Mouse (Mus musculus) kidney, embryonic 14.5 days (tissue): ENCODE data around the gene Gatad2a. TPM values are rescaled to one million over a fixed set of nuclear protein-coding genes. Genes with fewer than 3 reads are reported as not detected.

Experiments
- ATAC-seq: fragments of 200-750 bp; cut with Nextera tagmentation; 2 replicates; pipeline ENCODE4 v1.8.0; 2017; ENCODE audit warnings: moderate number of reproducible peaks, mild to moderate bottlenecking, moderate TSS enrichment, moderate library complexity; ENCODE audit not compliant: low FRiP score, low TSS enrichment
- H3K27ac ChIP-seq: fragments of 300-500 bp; sonication (generic); 2 replicates; pipeline ENCODE4 v1.5.1; 2014; ENCODE audit warnings: low read depth, mild to moderate bottlenecking, low read length, moderate library complexity, mixed read lengths
- H3K27me3 ChIP-seq: fragments of 300-500 bp; sonication (generic); 2 replicates; pipeline ENCODE4 v1.6.1; 2014; ENCODE audit warnings: mild to moderate bottlenecking, low read length; ENCODE audit not compliant: control insufficient read depth, insufficient read depth
- H3K36me3 ChIP-seq: fragments of 300-500 bp; sonication (generic); 2 replicates; pipeline ENCODE4 v1.6.1; 2014; ENCODE audit warnings: low read length, mixed read lengths; ENCODE audit not compliant: control insufficient read depth, insufficient read depth
- H3K4me1 ChIP-seq: fragments of 300-500 bp; sonication (generic); 2 replicates; pipeline ENCODE4 v1.6.1; 2014; ENCODE audit warnings: low read length, mixed read lengths; ENCODE audit not compliant: control insufficient read depth, insufficient read depth
- H3K4me2 ChIP-seq: fragments of 300-500 bp; sonication (generic); replicated peaks from 2 replicates; pipeline ENCODE4 v1.6.1; 2014; ENCODE audit warnings: low read depth, mild to moderate bottlenecking, low read length
- H3K4me3 ChIP-seq: fragments of 300-500 bp; sonication (generic); 2 replicates; pipeline ENCODE4 v1.5.1; 2014; ENCODE audit warnings: mild to moderate bottlenecking, low read length
- H3K9ac ChIP-seq: fragments of 300-500 bp; sonication (generic); 2 replicates; pipeline ENCODE4 v1.6.1; 2014; ENCODE audit warnings: low read depth, mild to moderate bottlenecking, low read length, moderate library complexity
- H3K9me3 ChIP-seq: fragments of 300-500 bp; sonication (generic); 2 replicates; pipeline ENCODE4 v1.6.1; 2016; ENCODE audit warnings: low read length; ENCODE audit not compliant: control insufficient read depth
- WGBS: fragments of 180-500 bp; shearing (Covaris S2); extraction: QIAGEN DNeasy Blood & Tissue Kit; methylation state at CpG from one replicate; pipeline ENCODE4 v1.1.7; 2014; 5-methylcytosine and 5-hydroxymethylcytosine counted together
- polyA plus RNA-seq: library from polyadenylated mRNA; unstranded; fragments of >200 nt; fragmentation: Nextera tagmentation; extraction: Ambion mirVana; gene quantifications from 2 replicates; pipeline ENCODE4 v1.2.1, GENCODE M21; 2014

Gatad2a gene
- polyA plus RNA-seq, 1 experiment from 2014 or later, result 59.0 TPM

DNA sequence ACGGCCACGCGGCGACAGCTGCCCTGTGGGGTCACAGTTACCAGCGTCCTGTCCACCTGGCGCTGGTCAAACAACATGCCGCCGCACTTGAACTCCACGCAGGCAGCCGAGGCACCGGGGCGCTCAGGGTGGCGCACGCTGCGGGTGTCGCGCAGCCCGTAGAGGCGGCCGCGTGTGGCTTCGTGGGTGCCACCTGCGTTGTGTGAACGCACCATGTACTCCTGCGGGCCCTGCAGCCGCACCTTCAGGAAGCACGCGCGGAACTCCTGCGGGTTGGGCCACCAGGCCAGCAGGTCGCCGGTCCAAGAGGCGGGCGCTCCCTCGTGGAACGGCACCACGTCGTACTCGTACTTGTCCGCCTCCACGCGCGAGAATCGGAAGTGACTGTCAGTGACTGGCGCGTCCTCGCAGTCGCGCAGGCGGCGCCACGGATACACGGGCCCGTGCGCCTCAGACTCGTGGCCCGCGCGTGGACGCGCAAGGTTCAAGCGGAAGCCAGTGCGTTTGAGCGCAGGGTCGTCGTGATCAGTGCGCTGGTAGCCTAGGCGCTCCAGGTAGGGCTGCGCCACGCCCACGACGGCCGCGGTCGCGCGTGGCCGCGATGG is 114.8 kb downstream of the Gatad2a start:
- 22% methylated on average over 79 of the region's 79 CpGs for WGBS
- no peak overlapping the region for H3K27ac ChIP-seq
- peak overlapping the region; percentile 28; the same call in 1 of the 2 replicates for H3K9ac ChIP-seq
- ATAC-seq, result 0 out of 2 replicates have a peak, but pooled peaks have one; percentile 13
- no peaks in the 10 kb centered on the region for H3K9me3 ChIP-seq
- H3K4me3 ChIP-seq, result peak overlapping the region; percentile 39
- H3K4me2 ChIP-seq, result peak overlapping the region; percentile 50
- H3K27me3 ChIP-seq, result peaks cover 82% of the 10 kb centered on the region
- 0 out of 2 replicates have a peak, but pooled peaks cover 3% of the 10 kb centered on the region for H3K4me1 ChIP-seq
- no peaks in the 10 kb centered on the region for H3K36me3 ChIP-seq

DNA sequence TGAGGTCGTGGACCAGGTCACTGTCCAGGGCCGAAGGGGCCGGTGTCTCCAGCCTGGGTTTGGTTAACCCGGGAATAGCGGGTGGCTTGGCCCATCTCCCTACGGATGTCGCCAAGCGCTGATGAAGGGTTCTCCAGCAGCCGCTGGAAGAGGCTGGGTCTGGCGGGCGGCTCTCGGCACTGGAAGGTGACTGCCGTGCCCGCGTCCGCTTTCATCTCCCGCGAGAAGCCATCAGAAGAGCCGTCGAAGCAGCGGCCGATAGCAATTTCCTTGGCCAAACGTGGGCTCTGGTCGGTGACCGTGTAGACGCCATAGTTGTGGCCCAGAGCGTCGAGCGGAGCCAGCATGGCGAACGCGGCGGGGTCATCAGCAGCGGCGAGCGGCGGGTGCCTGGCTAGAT is 115.3 kb downstream of the Gatad2a start:
- H3K4me1 ChIP-seq, result 0 out of 2 replicates have a peak, but pooled peaks cover 3% of the 10 kb centered on the region
- ATAC-seq, result no peak
- H3K9ac ChIP-seq, result no peak overlapping the region
- H3K36me3 ChIP-seq, result no peaks in the 10 kb centered on the region
- WGBS, result 12% methylated on average over 37 of the region's 37 CpGs
- H3K4me3 ChIP-seq, result peak overlapping the region; percentile 39
- H3K27me3 ChIP-seq, result peaks cover 76% of the 10 kb centered on the region
- H3K4me2 ChIP-seq, result peak overlapping the region; percentile 50
- no peaks in the 10 kb centered on the region for H3K9me3 ChIP-seq
- no peak overlapping the region for H3K27ac ChIP-seq

DNA sequence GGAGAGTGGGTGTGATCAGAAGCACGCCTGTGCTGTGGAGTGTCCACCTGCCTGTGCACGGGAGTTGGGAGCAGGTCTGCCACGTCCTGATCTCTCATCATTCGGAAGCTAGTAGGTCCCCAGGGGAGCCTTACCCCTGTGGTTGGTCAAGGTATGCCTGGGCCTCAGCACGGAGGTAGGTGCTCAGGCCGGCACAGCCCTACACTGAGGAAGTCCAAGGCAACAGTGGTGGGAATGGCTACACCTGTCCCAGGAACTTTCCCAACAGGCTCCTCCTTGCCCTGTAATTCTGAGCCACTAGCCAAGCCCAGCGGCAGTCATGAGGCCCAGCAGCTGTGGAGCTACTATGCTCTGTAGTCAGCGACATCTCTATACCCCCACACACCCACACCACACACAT is 116.5 kb downstream of the Gatad2a start:
- Histone ChIP-seq H3K4me2 (no peak overlapping the region), H3K9ac (no peak overlapping the region), H3K4me1 (0 out of 2 replicates have a peak, but pooled peaks cover 3% of the 10 kb centered on the region), H3K36me3 (no peaks in the 10 kb centered on the region), H3K27me3 (peaks cover 65% of the 10 kb centered on the region), H3K27ac (no peak overlapping the region), H3K4me3 (no peak overlapping the region), H3K9me3 (no peaks in the 10 kb centered on the region)
- 58% methylated on average over 8 of the region's 8 CpGs for WGBS
- ATAC-seq, result no peak

DNA sequence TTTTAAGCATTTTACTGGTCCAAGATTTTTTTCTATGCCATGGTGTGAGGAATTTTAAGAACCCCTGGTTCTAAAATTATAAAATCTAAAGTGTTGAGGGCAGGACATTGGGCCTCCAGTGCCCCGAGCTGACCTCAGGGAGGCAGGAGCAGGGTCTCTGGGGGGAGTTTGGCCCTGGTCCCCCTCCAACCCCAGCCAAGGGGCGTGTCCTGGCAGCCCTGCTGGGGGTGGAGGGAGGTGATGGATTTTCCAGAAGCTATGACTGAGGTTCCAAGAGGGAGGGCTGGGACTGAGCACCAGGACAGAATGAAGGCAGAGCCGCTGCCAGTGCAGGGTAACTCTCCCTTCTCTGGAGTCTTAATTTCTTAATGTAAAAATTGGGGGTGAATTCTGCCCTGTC is 118.2 kb downstream of the Gatad2a start:
- WGBS, result 67% methylated on average over 3 of the region's 3 CpGs
- Histone ChIP-seq H3K4me1 (0 out of 2 replicates have a peak, but pooled peaks cover 3% of the 10 kb centered on the region), H3K27me3 (peaks cover 48% of the 10 kb centered on the region), H3K4me2 (no peak overlapping the region), H3K9me3 (no peaks in the 10 kb centered on the region), H3K27ac (no peak overlapping the region), H3K9ac (no peak overlapping the region), H3K36me3 (no peaks in the 10 kb centered on the region), H3K4me3 (no peak overlapping the region)
- ATAC-seq, result no peak

DNA sequence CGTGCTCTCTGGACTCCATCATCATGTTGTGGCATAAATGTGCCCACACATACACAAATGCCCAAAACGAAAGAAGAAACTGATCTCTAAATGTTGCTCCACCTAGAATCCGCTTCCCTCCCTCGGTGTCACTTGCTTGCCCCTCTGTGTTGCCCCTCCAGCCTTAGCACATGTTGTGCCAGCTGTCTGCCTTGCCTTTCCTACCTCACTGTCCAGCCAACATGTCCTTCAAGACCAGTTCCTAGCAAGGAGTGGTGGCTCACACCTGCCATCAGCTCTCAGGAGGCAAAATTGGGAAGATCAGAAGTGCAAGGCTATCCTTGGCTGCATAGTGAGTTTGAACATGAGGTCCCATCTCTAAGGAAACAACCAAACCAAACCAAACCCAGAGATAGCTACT is 118.8 kb downstream of the Gatad2a start:
- 0 out of 2 replicates have a peak, but pooled peaks cover 3% of the 10 kb centered on the region for H3K4me1 ChIP-seq
- no peak overlapping the region for H3K4me2 ChIP-seq
- WGBS, result 88% methylated on average over 4 of the region's 4 CpGs
- H3K27ac ChIP-seq, result no peak overlapping the region
- ATAC-seq, result no peak
- H3K27me3 ChIP-seq, result peaks cover 42% of the 10 kb centered on the region
- H3K4me3 ChIP-seq, result no peak overlapping the region
- H3K36me3 ChIP-seq, result no peaks in the 10 kb centered on the region
- H3K9ac ChIP-seq, result no peak overlapping the region
- H3K9me3 ChIP-seq, result no peaks in the 10 kb centered on the region

DNA sequence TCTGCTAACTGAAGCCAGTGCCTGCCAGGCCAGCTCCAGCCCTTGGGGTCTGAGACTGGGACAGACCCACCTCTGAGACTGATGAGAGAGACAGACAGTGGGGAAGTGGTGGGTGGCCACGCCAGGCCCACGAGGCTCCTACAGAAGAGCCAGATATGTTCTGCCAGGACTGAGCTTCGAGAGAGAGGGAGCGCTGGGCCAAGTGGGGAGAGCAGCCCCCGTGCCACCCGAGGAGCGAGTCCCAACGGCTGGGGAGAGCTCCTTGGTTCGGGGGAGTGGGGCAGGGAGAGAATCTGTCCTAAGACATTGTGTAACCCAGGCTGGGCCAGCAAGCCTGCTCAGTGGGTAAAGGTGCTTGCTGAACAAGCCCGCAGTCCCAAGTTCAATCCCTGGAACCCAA is 119.2 kb downstream of the Gatad2a start:
- Histone ChIP-seq H3K27ac (no peak overlapping the region), H3K36me3 (no peaks in the 10 kb centered on the region), H3K4me3 (no peak overlapping the region), H3K27me3 (peaks cover 38% of the 10 kb centered on the region), H3K4me1 (0 out of 2 replicates have a peak, but pooled peaks cover 2% of the 10 kb centered on the region), H3K9ac (no peak overlapping the region), H3K9me3 (no peaks in the 10 kb centered on the region), H3K4me2 (no peak overlapping the region)
- ATAC-seq, result no peak
- 78% methylated on average over 10 of the region's 10 CpGs for WGBS

DNA sequence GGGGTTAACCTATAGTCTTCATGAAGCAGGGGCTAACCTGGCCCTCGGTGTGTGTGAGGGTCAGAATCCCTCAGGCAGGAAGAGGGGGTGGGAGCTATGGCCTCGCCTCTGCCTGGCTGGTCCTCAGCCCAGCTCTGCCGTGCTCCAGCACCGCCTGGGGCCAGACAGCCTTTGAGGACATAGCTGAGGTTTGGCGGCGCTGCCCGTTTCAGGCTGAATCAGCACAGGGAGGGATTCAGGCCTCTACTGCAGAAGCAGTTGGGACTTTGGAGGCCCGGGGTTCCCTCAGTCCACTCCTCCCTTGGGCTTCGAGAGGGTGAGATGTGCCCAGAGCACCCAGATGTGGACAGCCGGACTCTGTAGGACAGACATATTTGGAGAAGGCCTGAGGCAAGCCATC is 120.1 kb downstream of the Gatad2a start:
- Histone ChIP-seq H3K9ac (no peak overlapping the region), H3K36me3 (no peaks in the 10 kb centered on the region), H3K27me3 (peaks cover 29% of the 10 kb centered on the region), H3K27ac (no peak overlapping the region), H3K9me3 (no peaks in the 10 kb centered on the region), H3K4me1 (no peaks in the 10 kb centered on the region), H3K4me3 (no peak overlapping the region), H3K4me2 (no peak overlapping the region)
- WGBS, result 41% methylated on average over 10 of the region's 10 CpGs
- no peak for ATAC-seq

DNA sequence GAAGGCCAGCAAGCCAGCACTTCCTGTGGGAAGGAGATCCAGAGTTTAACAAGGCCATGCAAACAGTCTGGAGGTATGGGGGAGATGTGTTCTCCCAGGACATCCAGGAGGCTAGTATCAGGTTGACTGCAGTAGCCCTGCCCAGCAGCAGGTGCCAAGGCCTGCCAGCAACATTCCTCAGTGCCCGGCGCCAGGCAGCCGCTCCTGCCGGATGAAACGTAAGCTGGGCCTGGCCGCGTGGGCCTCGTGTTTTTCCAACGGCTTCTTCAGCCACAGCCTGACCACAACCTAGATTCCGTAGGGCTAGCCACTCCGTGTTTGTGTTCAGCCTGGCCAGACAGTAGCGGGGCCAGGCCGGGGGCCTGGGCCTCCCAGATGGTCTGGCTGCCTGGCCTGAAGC is 121.5 kb downstream of the Gatad2a start:
- no peaks in the 10 kb centered on the region for H3K9me3 ChIP-seq
- H3K4me1 ChIP-seq, result no peaks in the 10 kb centered on the region
- no peak overlapping the region for H3K27ac ChIP-seq
- WGBS, result 80% methylated on average over 13 of the region's 13 CpGs
- peaks cover 15% of the 10 kb centered on the region for H3K27me3 ChIP-seq
- H3K9ac ChIP-seq, result no peak overlapping the region
- H3K4me3 ChIP-seq, result no peak overlapping the region
- H3K4me2 ChIP-seq, result no peak overlapping the region
- no peaks in the 10 kb centered on the region for H3K36me3 ChIP-seq
- no peak for ATAC-seq

DNA sequence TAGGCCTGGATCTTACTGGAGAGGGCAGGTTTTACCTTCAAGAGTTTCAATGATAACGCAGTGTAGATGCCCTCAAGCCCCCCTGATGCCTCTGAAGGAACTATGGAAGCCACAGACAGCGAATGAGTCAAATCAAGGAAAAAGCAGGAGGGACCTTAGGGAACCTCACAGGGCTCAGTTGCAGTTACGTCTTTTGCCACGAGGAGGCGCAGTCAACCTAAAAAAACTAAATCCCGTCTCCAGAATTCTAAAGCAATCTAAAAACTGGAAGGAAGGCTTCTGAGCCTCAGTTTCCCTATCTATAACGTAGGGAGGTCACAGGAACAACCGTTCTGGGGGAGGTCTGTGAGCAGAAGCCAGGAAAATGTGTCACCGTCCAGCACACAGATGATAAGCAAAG is 122.0 kb downstream of the Gatad2a start:
- ATAC-seq, result no peak
- H3K9ac ChIP-seq, result no peak overlapping the region
- no peaks in the 10 kb centered on the region for H3K4me1 ChIP-seq
- no peak overlapping the region for H3K27ac ChIP-seq
- WGBS, result 11% methylated on average over 9 of the region's 9 CpGs
- no peaks in the 10 kb centered on the region for H3K9me3 ChIP-seq
- peaks cover 10% of the 10 kb centered on the region for H3K27me3 ChIP-seq
- no peak overlapping the region for H3K4me2 ChIP-seq
- no peaks in the 10 kb centered on the region for H3K36me3 ChIP-seq
- H3K4me3 ChIP-seq, result no peak overlapping the region
